In genomic region chr8:104106276-104106946, GRCm38 (mm10) we compare ENCODE assay signal across 23 mouse cellular contexts. TPM values are rescaled to one million over a fixed set of nuclear protein-coding genes. Genes with fewer than 3 reads are reported as not detected.
DNase-seq lines count a peak whose midpoint lies in the region; ATAC-seq lines count a peak whose summit lies in the region.
"Had no signal": no experiment of that assay in that cellular context is flagged by ENCODE, and none has a peak within 500 bp of the region (broad histone marks: within the 10 kb centered on the region; RNA-seq: fewer than 3 reads in every experiment).

No protein-coding gene starts in this region.

- H3K9ac ChIP-seq in heart, embryonic 14.5 days (ENCODE audit: low read length) = no peak overlapping the region
- H3K9ac ChIP-seq: heart, embryonic 12.5 days; hindbrain, embryonic 15.5 days; kidney, embryonic 15.5 days; limb, embryonic 15.5 days; liver, embryonic 15.5 days had no signal

- H3K27me3 ChIP-seq in heart, embryonic 14.5 days (ENCODE audit: control insufficient read depth, insufficient read depth, low read length) = no peaks in the 10 kb centered on the region
- no peaks in the 10 kb centered on the region for H3K27me3 ChIP-seq in heart, embryonic 10.5 days (ENCODE audit: insufficient read depth, poor library complexity, severe bottlenecking)
- H3K27me3 ChIP-seq: heart, embryonic 12.5 days; hindbrain, embryonic 15.5 days; kidney, embryonic 15.5 days; limb, embryonic 15.5 days; liver, embryonic 15.5 days; Patski had no signal

- no peak overlapping the region for H3K27ac ChIP-seq in heart, embryonic 14.5 days (replicated peaks in 1 of 2; ENCODE audit: control insufficient read depth in 1 of 2, insufficient read depth in 1 of 2, low read depth in 2 of 2, low read length in 2 of 2)
- no peak overlapping the region for H3K27ac ChIP-seq in heart, embryonic 10.5 days
- H3K27ac ChIP-seq: embryonic facial prominence, embryonic 10.5 days; hindbrain, embryonic 15.5 days; limb, embryonic 15.5 days; liver, embryonic 15.5 days had no signal

- H3K36me3 ChIP-seq in heart, embryonic 14.5 days (ENCODE audit: control insufficient read depth, insufficient read depth, low read length) = peaks cover 7% of the 10 kb centered on the region; the same call in 1 of the 2 replicates
- no peaks in the 10 kb centered on the region for H3K36me3 ChIP-seq in heart, embryonic 10.5 days
- H3K36me3 ChIP-seq: embryonic facial prominence, embryonic 10.5 days; heart, embryonic 12.5 days; hindbrain, embryonic 15.5 days; kidney, embryonic 15.5 days; limb, embryonic 15.5 days; liver, embryonic 15.5 days had no signal

- peak; percentile 43 to 66 for DNase-seq in cerebellum, postnatal 10 days
- no peak for DNase-seq in cerebellum, postnatal 36 days
- no peak for DNase-seq in heart, embryonic 10.5 days (ENCODE audit: low spot score)
- DNase-seq in layer of hippocampus, postnatal 10 days (ENCODE audit: low spot score in 2 of 2) = peak; percentile 17 to 27
- DNase-seq in layer of hippocampus, postnatal 25 days (ENCODE audit: extremely low spot score in 1 of 2, low spot score in 1 of 2) = no peak
- peak; percentile 54 for DNase-seq in testis, postnatal 10 days (ENCODE audit: low spot score)
- DNase-seq in testis, postnatal 14 days (ENCODE audit: low spot score) = no peak
- DNase-seq: adrenal gland, adult 8-10 months; cerebellum, adult 18-20 months; gastrocnemius, postnatal 25 days; layer of hippocampus, postnatal 36 days; right cerebral cortex, postnatal 4 days; thymus, postnatal 36 days had no signal

- ATAC-seq in heart, embryonic 14.5 days (ENCODE audit: insufficient number of reproducible peaks, insufficient read depth, low FRiP score, low read depth) = no peak
- ATAC-seq: intestine, postnatal 0 days; Patski had no signal

- H3K9me3 ChIP-seq in heart, embryonic 14.5 days (ENCODE audit: control insufficient read depth, low read length) = no peaks in the 10 kb centered on the region
- no peaks in the 10 kb centered on the region for H3K9me3 ChIP-seq in heart, embryonic 10.5 days
- H3K9me3 ChIP-seq: embryonic facial prominence, embryonic 10.5 days; heart, embryonic 12.5 days; hindbrain, embryonic 15.5 days; kidney, embryonic 15.5 days; limb, embryonic 15.5 days; liver, embryonic 15.5 days had no signal

- 71% methylated on average over 7 of the region's 7 CpGs for WGBS in heart, embryonic 14.5 days
- WGBS in heart, embryonic 10.5 days = 81% methylated on average over 6 of the region's 7 CpGs

- peak overlapping the region; percentile 24; the same call in 1 of the 2 replicates for H3K4me2 ChIP-seq in heart, embryonic 14.5 days (ENCODE audit: low read length)
- H3K4me2 ChIP-seq: hindbrain, embryonic 15.5 days; limb, embryonic 15.5 days; liver, embryonic 15.5 days had no signal

- H3K4me1 ChIP-seq in heart, embryonic 14.5 days (ENCODE audit: control insufficient read depth in 2 of 2, insufficient read depth in 2 of 2, low read length in 2 of 2) = peaks cover 4 to 19% of the 10 kb centered on the region in 2 experiments
- peaks cover 23% of the 10 kb centered on the region for H3K4me1 ChIP-seq in heart, embryonic 10.5 days
- H3K4me1 ChIP-seq: hindbrain, embryonic 15.5 days; limb, embryonic 15.5 days had no signal

- H3K4me3 ChIP-seq in heart, embryonic 14.5 days (ENCODE audit: control insufficient read depth in 1 of 2, insufficient read depth in 1 of 2, low read depth in 1 of 2, low read length in 2 of 2) = no peak overlapping the region
- H3K4me3 ChIP-seq in heart, embryonic 10.5 days = no peak overlapping the region
- H3K4me3 ChIP-seq: embryonic facial prominence, embryonic 10.5 days; heart, embryonic 12.5 days; hindbrain, embryonic 15.5 days; kidney, embryonic 15.5 days; limb, embryonic 15.5 days; liver, embryonic 15.5 days had no signal

RNA-seq across cellular contexts. Expression of gene Cdh5, which starts 5.0 kb away (rescaled TPM):
- 54.6 and 61.5 TPM in 2 replicates for polyA plus RNA-seq in heart, embryonic 14.5 days (2014; fragmentation: Nextera tagmentation; extraction: Ambion mirVana)
- 34.1 and 40.4 TPM in 2 replicates for polyA plus RNA-seq in heart, embryonic 10.5 days (2016; fragmentation: Nextera tagmentation; extraction: Ambion mirVana)
- total RNA-seq in layer of hippocampus, postnatal 10 days (2021) = 10 to 100 TPM; 16.1 to 19.5 TPM
- 10 to 100 TPM in 1 of 2 experiments, 1 to 10 TPM in 1; 8.5 to 10.3 TPM for total RNA-seq in layer of hippocampus, postnatal 25 days (2021)
- total RNA-seq: common myeloid progenitor, adult 5-6 weeks had no signal
- polyA plus RNA-seq: Patski had no signal

Comparison
In these comparisons a context has a peak if more than half of its experiments do, and no peak if none do; other contexts are left out.
1. DNase-seq: peak in cerebellum, postnatal 10 days (2 of 2), layer of hippocampus, postnatal 10 days (2 of 2) and testis, postnatal 10 days (single experiment); none in cerebellum, postnatal 36 days (0 of 2), heart, embryonic 10.5 days (single experiment), layer of hippocampus, postnatal 25 days (0 of 2) and testis, postnatal 14 days (single experiment).